Comparison of ENCODE assay signal across 8 mouse cellular contexts in the genomic region with DNA sequence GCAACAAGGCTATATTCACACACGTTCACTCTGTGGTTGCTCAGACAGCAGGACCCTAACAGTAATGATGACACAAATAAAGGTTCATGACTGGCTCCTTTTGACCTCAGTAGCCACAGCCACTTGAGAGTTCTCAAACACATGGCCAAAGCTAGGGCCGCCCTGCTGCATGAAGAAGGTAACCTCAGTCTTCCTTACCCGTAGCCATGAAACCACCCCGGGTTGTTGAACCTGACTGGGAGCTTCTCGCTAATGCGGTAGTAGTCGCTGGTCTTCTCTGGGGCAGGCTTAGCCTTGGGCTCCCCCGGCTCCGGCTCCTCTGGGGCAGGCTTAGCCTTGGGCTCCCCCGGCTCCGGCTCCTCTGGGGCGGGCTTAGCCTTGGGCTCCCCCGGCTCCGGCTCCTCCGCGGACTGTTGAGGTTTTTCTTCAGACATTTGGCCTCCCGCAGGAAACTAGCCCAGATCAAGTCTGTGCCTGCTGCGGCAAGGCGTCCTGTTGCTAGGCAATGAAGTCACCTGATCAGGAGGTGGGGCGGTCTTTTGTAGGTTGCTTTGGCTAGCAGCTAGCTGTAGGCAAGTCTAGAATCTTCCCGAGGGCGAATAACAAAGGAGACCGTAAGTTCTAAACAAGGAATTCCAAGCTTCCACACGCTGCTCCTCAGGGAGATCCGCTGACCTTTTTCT. TPM values are rescaled to one million over a fixed set of nuclear protein-coding genes. Genes with fewer than 3 reads are reported as not detected.
DNase-seq lines count a peak whose midpoint lies in the region; ATAC-seq and TF ChIP-seq lines count a peak whose summit lies in the region.

A gene (minus strand): TSS at position 497 of the 683 bp plus-strand sequence.

- 4% methylated on average over 25 of the region's 25 CpGs for WGBS in cerebellum, adult 2 months
- 4% methylated on average over 25 of the region's 25 CpGs for WGBS in forebrain, postnatal 0 days
- WGBS in hindbrain, embryonic 16.5 days = 5% methylated on average over 25 of the region's 25 CpGs

- ATAC-seq in forebrain, postnatal 0 days = peak; percentile 78
- peak; percentile 78 for ATAC-seq in hindbrain, embryonic 16.5 days

- H3K27me3 ChIP-seq in cerebellum, adult 2 months (ENCODE audit: control insufficient read depth, insufficient read depth, low read length) = no peaks in the 10 kb centered on the region
- H3K27me3 ChIP-seq in forebrain, postnatal 0 days (ENCODE audit: insufficient read depth, low read length) = no peaks in the 10 kb centered on the region
- no peaks in the 10 kb centered on the region for H3K27me3 ChIP-seq in hindbrain, embryonic 16.5 days (replicated peaks; ENCODE audit: control insufficient read depth, insufficient read depth, low read length)

- H3K27ac ChIP-seq in cerebellum, adult 2 months (ENCODE audit: insufficient read depth, low read length) = no peak within 1 kb of the TSS
- peak within 1 kb of the TSS; percentile 35; the same call in 1 of the 2 replicates for H3K27ac ChIP-seq in forebrain, postnatal 0 days (ENCODE audit: low read depth, low read length)
- 0 out of 2 replicates have a peak within 1 kb of the TSS, but pooled peaks have one; percentile 32 for H3K27ac ChIP-seq in hindbrain, embryonic 16.5 days (ENCODE audit: low read depth, low read length)

- peak within 1 kb of the TSS; percentile 51 for H3K4me2 ChIP-seq in forebrain, postnatal 0 days (ENCODE audit: low read depth)
- peak within 1 kb of the TSS; percentile 66 for H3K4me2 ChIP-seq in hindbrain, embryonic 16.5 days (ENCODE audit: low read length)

- peaks cover 19% of the 10 kb centered on the region for H3K36me3 ChIP-seq in forebrain, postnatal 0 days (ENCODE audit: insufficient read depth)
- peaks cover 15% of the 10 kb centered on the region for H3K36me3 ChIP-seq in hindbrain, embryonic 16.5 days (ENCODE audit: control insufficient read depth, insufficient read depth, low read length)

- no peaks in the 10 kb centered on the region for H3K9me3 ChIP-seq in forebrain, postnatal 0 days (ENCODE audit: low read length)
- H3K9me3 ChIP-seq in hindbrain, embryonic 16.5 days (ENCODE audit: control insufficient read depth, low read length) = no peaks in the 10 kb centered on the region

- peak; percentile 63 for DNase-seq in NIH3T3 (ENCODE audit: low read depth)
- peak; percentile 80 to 87 for DNase-seq in cerebellum, adult 2 months
- DNase-seq in forebrain, postnatal 0 days = peak; percentile 70
- DNase-seq in layer of hippocampus, postnatal 14 days (ENCODE audit: low spot score in 2 of 2) = peak; percentile 46 to 59
- DNase-seq in lung, postnatal 14 days = peak; percentile 41
- peak; percentile 76 for DNase-seq in retina, embryonic 14.5 days (ENCODE audit: low spot score)
- peak; percentile 53 for DNase-seq in urinary bladder, postnatal 25 days (ENCODE audit: low spot score)

- peak within 1 kb of the TSS; percentile 39 for H3K9ac ChIP-seq in forebrain, postnatal 0 days
- peak within 1 kb of the TSS; percentile 33; the same call in 1 of the 2 replicates for H3K9ac ChIP-seq in hindbrain, embryonic 16.5 days (ENCODE audit: low read depth, low read length)

- H3K4me1 ChIP-seq in cerebellum, adult 2 months (ENCODE audit: control insufficient read depth, insufficient read depth, low read length) = peaks cover 3% of the 10 kb centered on the region
- peaks cover 5% of the 10 kb centered on the region; the same call in 1 of the 2 replicates for H3K4me1 ChIP-seq in forebrain, postnatal 0 days (ENCODE audit: insufficient read depth)
- H3K4me1 ChIP-seq in hindbrain, embryonic 16.5 days (ENCODE audit: control insufficient read depth, insufficient read depth, low read depth, low read length) = peaks cover 14% of the 10 kb centered on the region

- no peak for TF ChIP-seq CTCF in cerebellum, adult 2 months (IDR thresholded peaks at IDR 0.05; ENCODE audit: borderline replicate concordance, insufficient read depth, low read depth, low read length)
- no peak for TF ChIP-seq CTCF in forebrain, postnatal 0 days (IDR thresholded peaks at IDR 0.05; ENCODE audit: low read depth)

- no peak for TF ChIP-seq POLR2A in cerebellum, adult 2 months (IDR thresholded peaks at IDR 0.05; ENCODE audit: borderline replicate concordance, insufficient read depth, low read length)

- peak within 1 kb of the TSS; percentile 14 for H3K4me3 ChIP-seq in cerebellum, adult 2 months (replicated peaks; ENCODE audit: insufficient read depth, low read depth, low read length)
- H3K4me3 ChIP-seq in forebrain, postnatal 0 days (ENCODE audit: low read depth, low read length) = peak within 1 kb of the TSS; percentile 20
- H3K4me3 ChIP-seq in hindbrain, embryonic 16.5 days (ENCODE audit: low read length) = peak within 1 kb of the TSS; percentile 20

RNA-seq across cellular contexts. Expression of the gene that starts here (rescaled TPM):
- polyA plus RNA-seq in cerebellum, adult 2 months (2012; rRNA removed) = 4.0 TPM in 2 replicates
- total RNA-seq in forebrain, postnatal 0 days (2014; rRNA removed) = 5.2 and 5.4 TPM in 2 replicates
- polyA plus RNA-seq in forebrain, postnatal 0 days (2015; fragmentation: Nextera tagmentation; extraction: Ambion mirVana) = 5.2 and 8.5 TPM in 2 replicates
- polyA plus RNA-seq in hindbrain, embryonic 16.5 days (2015; fragmentation: Nextera tagmentation; extraction: Ambion mirVana) = 3.0 and 4.5 TPM in 2 replicates
- 1 to 10 TPM; 3.3 to 6.8 TPM for total RNA-seq in layer of hippocampus, postnatal 14 days (2021)
